Mouse (Mus musculus): ENCODE data around the gene Man1a2. TPM values are rescaled to one million over a fixed set of nuclear protein-coding genes. Genes with fewer than 3 reads are reported as not detected.

The Man1a2 gene
- polyA plus RNA-seq, 1 experiment = 6.0 TPM

DNA sequence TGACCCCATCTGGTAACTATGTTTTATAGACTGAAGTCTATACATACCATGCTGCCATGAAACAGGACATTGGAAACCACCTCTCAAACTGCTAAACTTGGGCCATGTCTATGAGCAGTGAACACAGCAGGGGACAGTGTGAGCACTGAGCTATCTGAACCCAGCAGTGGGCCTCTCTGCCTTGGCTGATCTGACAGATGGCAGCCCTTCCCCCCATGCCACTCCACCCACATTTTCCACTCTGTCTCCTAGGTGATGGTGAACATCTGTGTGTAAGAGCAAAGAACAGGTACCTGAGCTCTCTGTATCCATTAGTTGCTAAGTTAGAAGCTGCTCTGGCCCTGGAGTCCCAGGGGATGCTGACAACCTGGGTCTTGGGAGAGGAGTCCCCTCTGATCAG is 151.9 kb downstream of the Man1a2 start:
- no peaks in the 10 kb centered on the region for H3K36me3 ChIP-seq (ENCODE audit: control insufficient read depth)
- H3K4me3 ChIP-seq (replicated peaks) = no peak overlapping the region
- no peak for TF ChIP-seq GATA1 (IDR thresholded peaks at IDR 0.05; ENCODE audit: low read length)
- peaks cover 20% of the 10 kb centered on the region for H3K27me3 ChIP-seq (ENCODE audit: control insufficient read depth)
- no peaks in the 10 kb centered on the region for H3K9me3 ChIP-seq (ENCODE audit: control insufficient read depth, low read length)
- H3K4me1 ChIP-seq (ENCODE audit: control insufficient read depth) = peaks cover 26% of the 10 kb centered on the region

DNA sequence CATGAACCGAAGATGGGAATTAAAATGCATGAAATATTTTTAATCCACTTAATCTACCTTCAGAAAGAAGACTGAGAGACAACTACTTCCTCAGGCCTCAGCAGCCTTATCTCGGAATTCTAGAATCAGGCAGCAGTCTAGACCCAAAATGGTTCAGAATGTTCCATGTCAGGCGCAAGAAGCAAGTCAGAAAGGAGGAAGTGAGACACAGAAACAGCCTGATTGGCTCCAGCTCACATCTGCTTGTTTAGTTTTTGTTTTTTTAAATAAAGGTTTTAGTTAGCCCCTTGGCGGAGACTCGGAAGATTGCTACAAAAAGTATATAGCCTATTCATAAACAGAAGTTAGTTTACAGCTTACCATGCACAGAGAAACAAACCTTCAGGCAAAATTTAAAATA is 154.4 kb downstream of the Man1a2 start:
- Histone ChIP-seq H3K27me3 (ENCODE audit: control insufficient read depth) (peaks cover 18% of the 10 kb centered on the region), H3K4me1 (ENCODE audit: control insufficient read depth) (peaks cover 20% of the 10 kb centered on the region), H3K4me3 (replicated peaks) (no peak overlapping the region), H3K36me3 (ENCODE audit: control insufficient read depth) (no peaks in the 10 kb centered on the region), H3K9me3 (ENCODE audit: control insufficient read depth, low read length) (no peaks in the 10 kb centered on the region)
- TF ChIP-seq TAL1 (IDR thresholded peaks at IDR 0.05; ENCODE audit: low read length) (no peak), GATA1 (IDR thresholded peaks at IDR 0.05; ENCODE audit: low read length) (no peak)

DNA sequence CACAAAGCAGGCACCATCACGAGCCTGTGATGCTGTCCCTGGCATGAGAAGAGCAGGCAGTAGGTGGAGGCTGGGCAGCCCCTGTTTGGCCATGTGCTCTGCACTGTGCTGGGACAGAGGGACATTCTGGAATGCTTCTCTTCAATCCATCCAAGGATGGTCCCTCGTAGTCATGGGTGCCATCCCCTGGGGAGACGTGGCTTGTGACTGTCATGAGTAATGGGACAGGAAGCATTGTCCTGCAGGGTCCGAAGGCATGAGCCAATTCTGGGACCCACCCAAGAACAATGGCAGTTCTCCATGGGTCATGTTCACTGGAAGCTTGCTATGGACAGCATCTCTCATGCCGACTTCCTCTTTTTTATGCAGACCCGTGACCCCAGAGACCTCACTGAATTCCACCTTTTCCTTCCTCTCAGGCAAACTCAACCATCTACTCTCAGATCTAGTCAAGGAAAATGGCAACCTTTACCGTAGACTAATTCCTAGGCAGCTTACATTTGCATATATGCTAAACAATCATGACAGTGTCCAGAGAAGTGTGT is 155.0 kb downstream of the Man1a2 start:
- H3K9me3 ChIP-seq (ENCODE audit: control insufficient read depth, low read length) = no peaks in the 10 kb centered on the region
- H3K36me3 ChIP-seq (ENCODE audit: control insufficient read depth) = no peaks in the 10 kb centered on the region
- no peak for TF ChIP-seq TAL1 (IDR thresholded peaks at IDR 0.05; ENCODE audit: low read length)
- H3K27me3 ChIP-seq (ENCODE audit: control insufficient read depth) = peaks cover 17% of the 10 kb centered on the region
- H3K4me1 ChIP-seq (ENCODE audit: control insufficient read depth) = peaks cover 20% of the 10 kb centered on the region
- no peak overlapping the region for H3K4me3 ChIP-seq (replicated peaks)

DNA sequence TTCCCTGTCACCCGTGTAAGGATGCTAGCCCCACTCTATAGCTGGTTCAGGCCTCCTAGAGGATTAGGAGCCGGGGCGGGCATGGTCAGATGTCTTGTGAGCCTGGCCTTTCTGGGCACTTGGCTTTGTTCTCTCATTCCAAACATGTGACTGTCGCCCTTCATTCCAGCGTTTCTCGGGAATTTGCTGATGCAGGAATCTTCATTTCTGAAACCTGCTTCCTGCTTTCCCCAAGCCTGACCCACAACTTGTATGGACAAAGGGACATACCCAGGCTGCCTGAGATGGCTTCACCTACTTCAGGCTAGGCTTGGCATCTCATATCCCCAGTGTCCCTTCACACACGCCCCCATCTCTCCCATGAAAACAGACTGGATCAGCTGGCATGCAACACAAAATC is 162.6 kb downstream of the Man1a2 start:
- TF ChIP-seq TAL1 (IDR thresholded peaks at IDR 0.05; ENCODE audit: low read length) (no peak), GATA1 (IDR thresholded peaks at IDR 0.05; ENCODE audit: low read length) (no peak)
- H3K27me3 ChIP-seq (ENCODE audit: control insufficient read depth) = peaks cover 3% of the 10 kb centered on the region
- H3K4me3 ChIP-seq (replicated peaks) = no peak overlapping the region
- H3K9me3 ChIP-seq (ENCODE audit: control insufficient read depth, low read length) = no peaks in the 10 kb centered on the region; the same call in 1 of the 2 replicates
- H3K36me3 ChIP-seq (ENCODE audit: control insufficient read depth) = no peaks in the 10 kb centered on the region
- no peaks in the 10 kb centered on the region for H3K4me1 ChIP-seq (ENCODE audit: control insufficient read depth)

DNA sequence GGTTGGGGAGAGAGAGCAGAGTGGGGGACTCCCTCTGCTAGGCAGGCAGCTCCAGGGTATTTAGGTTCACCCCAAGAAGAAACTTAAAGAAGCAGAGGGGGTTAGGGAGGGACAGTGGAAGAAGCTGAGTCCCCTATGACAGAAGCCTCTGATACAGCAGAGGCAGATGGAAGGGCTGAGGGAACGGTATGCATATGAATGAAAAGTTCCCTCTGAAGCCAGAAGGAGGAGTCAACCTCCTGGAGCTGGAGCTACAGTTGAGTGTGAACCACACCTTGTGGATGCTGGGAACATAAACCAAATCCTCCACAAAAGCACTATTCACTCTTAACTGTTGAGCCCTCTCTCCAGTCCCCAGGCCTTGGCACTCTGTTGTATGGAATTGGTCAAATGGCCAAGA is 163.7 kb downstream of the Man1a2 start:
- Histone ChIP-seq H3K4me3 (replicated peaks) (no peak overlapping the region), H3K4me1 (ENCODE audit: control insufficient read depth) (no peaks in the 10 kb centered on the region), H3K9me3 (ENCODE audit: control insufficient read depth, low read length) (no peaks in the 10 kb centered on the region; the same call in 1 of the 2 replicates), H3K27me3 (ENCODE audit: control insufficient read depth) (peaks cover 6% of the 10 kb centered on the region), H3K36me3 (ENCODE audit: control insufficient read depth) (no peaks in the 10 kb centered on the region)
- TF ChIP-seq GATA1 (IDR thresholded peaks at IDR 0.05; ENCODE audit: low read length) (no peak), TAL1 (IDR thresholded peaks at IDR 0.05; ENCODE audit: low read length) (no peak)

DNA sequence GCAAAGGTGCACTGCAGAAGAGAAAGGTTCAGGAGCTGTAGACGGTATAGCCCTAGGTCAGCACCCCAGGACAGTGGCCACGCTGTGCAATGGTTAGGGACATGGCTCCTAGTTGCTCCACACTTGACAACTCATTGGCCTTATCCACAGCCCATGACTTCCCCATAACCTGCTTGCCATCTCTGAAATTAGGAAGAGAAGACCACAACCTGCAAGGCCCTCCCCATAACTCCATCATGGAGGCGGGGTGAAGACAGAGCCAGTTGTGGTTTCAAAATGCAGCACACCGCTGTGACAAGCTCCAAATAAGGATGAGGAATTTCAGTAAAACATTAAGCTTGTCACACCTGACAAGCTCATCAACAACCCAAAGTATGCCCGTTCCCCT is 169.6 kb downstream of the Man1a2 start:
- Histone ChIP-seq H3K36me3 (ENCODE audit: control insufficient read depth) (no peaks in the 10 kb centered on the region), H3K4me1 (ENCODE audit: control insufficient read depth) (no peaks in the 10 kb centered on the region), H3K4me3 (replicated peaks) (no peak overlapping the region), H3K27me3 (ENCODE audit: control insufficient read depth) (peaks cover 33% of the 10 kb centered on the region), H3K9me3 (ENCODE audit: control insufficient read depth, low read length) (no peaks in the 10 kb centered on the region)
- TF ChIP-seq GATA1 (IDR thresholded peaks at IDR 0.05; ENCODE audit: low read length) (no peak), TAL1 (IDR thresholded peaks at IDR 0.05; ENCODE audit: low read length) (no peak)

DNA sequence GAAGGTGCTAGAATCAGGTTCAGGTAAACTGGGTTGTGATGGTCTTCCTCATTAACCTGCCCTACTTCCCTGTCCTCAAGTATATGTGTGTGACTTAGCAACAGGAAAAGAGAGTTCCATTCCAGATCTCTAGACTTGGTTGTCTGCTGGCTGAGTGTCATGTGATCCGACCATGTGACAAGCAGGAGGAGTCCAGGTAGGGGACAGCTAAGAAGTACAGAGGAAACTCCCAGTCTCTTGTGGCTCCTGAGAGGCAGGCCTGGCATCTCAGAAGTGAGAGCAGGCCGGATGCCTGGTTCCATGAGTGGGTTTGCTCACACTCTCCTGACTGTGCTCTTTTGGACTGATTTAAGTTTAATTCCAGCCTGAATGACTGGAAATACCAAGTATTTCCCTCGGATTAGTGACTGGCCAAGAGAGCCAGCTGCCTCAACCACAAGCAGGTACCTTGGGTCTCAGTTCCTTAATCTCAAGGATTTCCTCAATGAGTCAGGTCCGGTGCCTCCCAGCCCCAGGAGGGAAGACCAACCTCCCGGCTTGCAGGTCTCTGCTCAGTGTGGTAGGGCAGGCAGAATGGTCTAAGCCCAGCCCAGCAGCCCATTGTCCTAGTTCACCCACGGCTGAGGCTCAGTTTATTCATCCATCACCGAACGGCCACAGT is 170.1 kb downstream of the Man1a2 start:
- peaks cover 36% of the 10 kb centered on the region for H3K27me3 ChIP-seq (ENCODE audit: control insufficient read depth)

More for the DNA sequence above, 170.1 kb downstream of the Man1a2 start:
- Histone ChIP-seq H3K36me3 (ENCODE audit: control insufficient read depth) (no peaks in the 10 kb centered on the region), H3K9me3 (ENCODE audit: control insufficient read depth, low read length) (no peaks in the 10 kb centered on the region), H3K4me3 (replicated peaks) (no peak overlapping the region), H3K4me1 (ENCODE audit: control insufficient read depth) (no peaks in the 10 kb centered on the region)
- TF ChIP-seq TAL1 (IDR thresholded peaks at IDR 0.05; ENCODE audit: low read length) (no peak), GATA1 (IDR thresholded peaks at IDR 0.05; ENCODE audit: low read length) (no peak)

Other genes with a start within 250 kb of the Man1a2 start
- 7.2 and 9.3 TPM in 2 replicates for gene Tent5c, start 196.2 kb downstream of the Man1a2 start, polyA plus RNA-seq (2012)
- not detected in 2 replicates for gene Vtcn1, start 140.0 kb upstream of the Man1a2 start, polyA plus RNA-seq (2012)
- gene Trim45, start 236.7 kb upstream of the Man1a2 start, polyA plus RNA-seq (2012) = 0.02 and 0.03 TPM in 2 replicates